Mouse (Mus musculus): ENCODE data around the gene Asb16.

Gene Asb16

DNA sequence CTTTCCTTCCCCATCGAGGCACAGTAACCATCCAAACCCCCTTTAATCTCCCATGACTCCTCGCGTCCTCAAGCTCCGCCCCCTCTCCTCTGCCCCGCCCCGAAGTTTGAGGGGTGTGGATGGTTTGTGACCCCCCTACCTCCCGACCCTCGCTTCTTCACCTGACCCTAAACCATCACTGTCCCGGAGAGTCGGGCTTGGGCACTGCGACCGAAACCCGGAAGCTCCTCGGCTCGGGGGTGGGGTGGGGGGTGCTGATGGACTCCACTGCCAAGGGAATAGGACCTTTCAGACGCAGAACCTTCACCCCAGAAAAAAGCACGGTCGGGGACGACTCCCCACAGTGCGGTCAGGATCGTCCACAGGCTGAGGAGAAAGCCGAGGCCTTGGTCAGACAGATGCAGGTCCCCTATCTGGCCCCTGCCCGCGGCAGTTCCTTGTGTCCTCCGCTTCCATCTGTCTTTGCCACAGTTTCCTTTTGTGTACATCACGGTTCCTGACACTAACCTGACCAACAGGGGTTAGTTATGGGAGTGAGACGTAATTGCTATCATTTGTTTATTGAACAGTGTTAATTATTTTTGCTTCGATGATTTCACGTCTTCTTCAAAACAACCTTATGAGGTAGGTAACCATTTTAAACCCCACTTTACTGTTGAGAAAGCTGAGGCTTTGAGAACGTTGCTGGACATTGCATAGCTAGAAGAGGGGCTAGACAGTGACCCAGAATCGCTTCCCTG, 16.7 kb downstream of the Asb16 start:
- DNase-seq (ENCODE audit: low read depth in 2 of 2, low spot score in 2 of 2): no peak

GRCm38 (mm10) chr11:102287485-102287884, 18.9 kb downstream of the Asb16 start:
- no peak for DNase-seq (ENCODE audit: low read depth in 2 of 2, low spot score in 2 of 2)

GRCm38 (mm10) chr11:102288027-102288804, 19.7 kb downstream of the Asb16 start:
- no peak for DNase-seq (ENCODE audit: low read depth in 2 of 2, low spot score in 2 of 2)

GRCm38 (mm10) chr11:102288913-102289312, 20.4 kb downstream of the Asb16 start:
- no peak for DNase-seq (ENCODE audit: low read depth in 2 of 2, low spot score in 2 of 2)

- DNase-seq (ENCODE audit: low read depth in 2 of 2, low spot score in 2 of 2): no peak
Observed at GRCm38 (mm10) chr11:102289511-102290100, 21.1 kb downstream of the Asb16 start.

DNA sequence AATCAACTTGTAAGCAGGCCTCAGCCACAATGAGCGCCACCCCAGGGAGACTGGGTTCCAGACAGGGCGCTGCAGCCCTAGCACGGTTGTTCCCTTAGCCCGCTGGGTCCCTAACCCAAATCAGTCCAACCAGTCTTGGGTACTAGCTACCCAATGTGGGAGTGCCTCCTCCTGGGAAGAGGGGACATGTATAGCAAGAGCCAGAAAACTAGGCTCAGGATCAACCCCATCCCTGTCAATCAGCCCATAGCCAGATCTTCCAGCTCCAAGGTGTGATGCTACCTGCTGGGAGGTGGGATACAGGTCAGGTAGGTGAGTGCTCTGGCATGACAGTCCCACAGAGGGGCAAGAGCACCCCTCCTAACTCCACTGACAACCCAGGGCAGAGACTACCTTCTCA, 21.6 kb downstream of the Asb16 start:
- no peak for DNase-seq (ENCODE audit: low read depth in 2 of 2, low spot score in 2 of 2)

DNA sequence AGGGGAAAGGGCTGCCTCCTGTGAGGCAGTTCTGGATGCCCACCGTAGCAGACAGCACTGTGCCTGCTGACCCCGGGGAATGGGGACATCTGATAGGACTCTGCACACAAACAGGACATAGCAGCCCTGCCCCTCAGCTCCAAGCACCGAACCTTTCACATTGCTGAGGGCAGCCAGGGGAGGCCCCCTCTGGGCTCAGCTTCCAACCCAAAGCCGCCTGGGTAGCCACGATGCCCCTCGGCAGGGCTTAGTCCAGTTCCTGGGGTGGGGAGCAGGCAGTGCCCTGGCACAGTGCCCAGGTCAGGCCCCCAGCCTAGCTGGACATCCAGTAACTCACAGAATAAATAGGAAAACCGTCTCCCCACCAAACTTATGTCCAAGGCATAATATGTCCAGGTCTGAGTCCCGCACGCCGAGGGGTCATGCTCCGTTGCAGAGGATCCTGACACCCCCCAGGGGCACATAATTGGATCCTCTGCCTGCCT, 22.6 kb downstream of the Asb16 start:
- no peak for DNase-seq (ENCODE audit: low read depth in 2 of 2, low spot score in 2 of 2)

GRCm38 (mm10) chr11:102293971-102294370, 25.4 kb downstream of the Asb16 start:
- DNase-seq (ENCODE audit: low read depth in 2 of 2, low spot score in 2 of 2): no peak

GRCm38 (mm10) chr11:102294416-102294815, 25.9 kb downstream of the Asb16 start:
- DNase-seq (ENCODE audit: low read depth in 2 of 2, low spot score in 2 of 2): no peak

DNA sequence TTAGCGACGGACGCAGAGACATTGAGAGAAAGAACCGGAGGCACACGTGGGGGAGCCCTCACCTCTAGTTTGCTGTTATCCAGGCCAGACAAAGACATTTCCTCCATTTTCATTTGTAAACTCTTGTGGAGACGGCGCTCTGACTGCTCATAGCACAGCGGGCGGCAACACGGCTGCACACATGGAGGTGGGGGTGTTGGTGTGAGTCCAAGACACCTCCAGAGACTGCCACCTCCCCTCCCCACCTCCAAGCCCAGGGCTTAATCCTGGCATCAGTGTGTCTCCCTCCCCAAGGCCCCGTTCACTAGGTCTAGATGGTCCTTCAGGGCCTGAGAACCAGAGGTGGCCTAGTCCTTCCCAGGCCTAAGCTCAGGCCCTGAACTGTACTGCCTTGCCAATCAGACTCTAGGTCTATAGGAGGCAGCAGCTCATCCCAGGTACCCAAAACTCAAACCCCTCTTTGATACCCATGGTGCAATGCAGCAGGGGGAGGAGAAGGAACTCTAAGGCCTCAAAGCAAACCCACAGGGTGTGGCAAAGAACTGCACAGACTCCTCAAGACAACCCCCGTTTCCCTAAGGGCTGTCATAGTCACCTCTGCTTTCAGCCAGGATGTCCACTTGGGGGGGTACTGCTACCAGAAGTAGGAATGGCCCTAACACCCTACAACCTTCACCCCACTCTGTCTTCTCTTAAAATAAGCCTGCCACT, 26.5 kb downstream of the Asb16 start:
- DNase-seq (ENCODE audit: low read depth in 2 of 2, low spot score in 2 of 2): no peak

GRCm38 (mm10) chr11:102295598-102296471, 27.3 kb downstream of the Asb16 start:
- peak; percentile 65 to 75 for DNase-seq (ENCODE audit: low read depth in 2 of 2, low spot score in 2 of 2)

GRCm38 (mm10) chr11:102296491-102297472, 28.2 kb downstream of the Asb16 start, which contains the start of gene Atxn7l3:
Gene Atxn7l3 (minus strand): TSS chr11:102296631.
- peak; percentile 95 to 96 for DNase-seq (ENCODE audit: low read depth in 2 of 2, low spot score in 2 of 2)

DNA sequence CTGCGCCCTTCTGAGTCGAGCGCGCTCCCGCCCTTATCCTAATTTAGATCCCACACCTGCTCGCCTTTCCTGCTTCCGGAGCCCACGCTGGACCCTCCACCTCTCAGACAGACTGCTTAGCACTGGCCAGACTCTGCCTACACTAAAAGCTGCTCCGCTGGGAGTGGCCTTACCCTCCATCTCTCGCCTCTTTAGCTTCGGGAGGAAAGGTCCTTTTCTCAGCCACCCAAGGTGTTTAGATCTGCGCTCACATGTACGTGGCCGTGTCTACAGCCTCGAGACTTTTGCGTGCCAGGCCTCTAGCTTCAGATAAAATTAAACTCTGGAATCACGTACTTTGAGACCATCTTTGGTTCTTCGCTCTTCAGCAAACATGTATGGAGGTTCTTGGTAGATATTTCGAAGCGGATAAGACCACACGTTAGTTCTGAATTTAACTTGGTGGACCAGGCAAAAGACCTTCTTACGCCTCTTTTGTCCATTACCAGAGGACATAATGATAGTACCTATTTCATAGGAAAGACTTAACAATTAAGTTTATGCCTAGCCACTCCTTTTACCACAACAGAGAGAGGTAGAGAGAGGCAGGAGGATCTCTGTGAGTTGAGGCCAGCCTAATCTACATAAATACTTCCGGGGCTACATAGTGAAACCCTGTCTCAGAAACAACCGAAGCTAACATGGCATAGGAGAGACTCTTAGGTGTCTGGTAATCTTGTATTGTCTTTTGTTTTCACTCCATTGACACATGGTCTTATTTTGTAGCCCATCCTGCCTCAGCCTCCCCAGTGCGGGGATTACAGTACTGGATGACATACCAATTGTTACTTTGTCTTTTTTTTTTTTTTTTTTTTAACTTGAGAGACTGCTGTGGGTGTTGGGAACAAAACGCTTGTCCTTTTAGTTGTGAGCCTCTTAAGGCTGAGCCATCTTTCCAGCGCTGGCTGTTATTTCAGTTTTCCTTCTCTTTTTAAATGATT, 29.3 kb downstream of the Asb16 start:
- peak in 1 of 2 experiments; percentile 28 for DNase-seq (ENCODE audit: low read depth in 2 of 2, low spot score in 2 of 2)

DNA sequence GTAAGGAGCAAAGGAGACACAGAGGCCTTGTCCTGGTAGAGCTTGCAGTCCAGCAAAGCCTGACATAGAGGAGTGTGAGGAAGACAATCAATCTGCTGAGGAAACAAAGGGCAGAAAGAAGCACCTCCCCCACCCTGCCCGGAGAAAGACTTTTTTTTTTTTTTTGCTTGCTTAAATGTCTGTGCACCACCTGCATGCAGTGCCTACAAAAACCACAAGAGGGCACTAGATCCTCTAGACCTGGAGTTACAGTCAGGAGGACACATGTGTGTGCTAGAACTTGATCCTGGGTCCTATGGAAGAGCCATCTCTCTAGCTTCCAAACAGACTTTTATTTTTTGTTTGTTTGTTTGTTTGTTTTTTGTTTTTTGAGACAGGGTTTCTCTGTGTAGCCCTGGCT, 31.3 kb downstream of the Asb16 start:
- DNase-seq (ENCODE audit: low read depth in 2 of 2, low spot score in 2 of 2): peak; percentile 60 to 79

DNA sequence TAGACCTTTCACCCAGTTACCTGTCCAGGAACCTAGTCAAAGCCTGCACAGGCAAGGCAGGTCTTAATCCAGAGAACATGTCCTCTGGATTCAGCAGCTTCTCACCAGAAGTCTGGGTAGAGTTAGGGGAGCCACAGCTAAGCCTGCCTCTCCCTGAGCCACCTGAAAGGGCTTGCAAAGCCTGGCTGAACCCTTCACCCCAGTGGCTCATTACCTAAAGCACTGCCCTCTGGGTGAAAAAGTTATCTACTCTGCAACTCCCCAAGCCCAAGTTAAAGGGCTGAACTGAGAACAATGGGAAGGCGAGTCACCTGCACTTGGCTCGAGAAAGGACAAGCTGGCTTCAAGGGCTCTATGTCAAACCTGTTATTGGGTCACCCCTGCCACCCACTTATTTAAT, 35.6 kb downstream of the Asb16 start:
- DNase-seq (ENCODE audit: low read depth in 2 of 2, low spot score in 2 of 2): no peak

GRCm38 (mm10) chr11:102305359-102305758, 36.8 kb downstream of the Asb16 start:
- DNase-seq (ENCODE audit: low read depth in 2 of 2, low spot score in 2 of 2): no peak

GRCm38 (mm10) chr11:102308104-102308503, 39.6 kb downstream of the Asb16 start:
- DNase-seq (ENCODE audit: low read depth in 2 of 2, low spot score in 2 of 2): no peak

DNA sequence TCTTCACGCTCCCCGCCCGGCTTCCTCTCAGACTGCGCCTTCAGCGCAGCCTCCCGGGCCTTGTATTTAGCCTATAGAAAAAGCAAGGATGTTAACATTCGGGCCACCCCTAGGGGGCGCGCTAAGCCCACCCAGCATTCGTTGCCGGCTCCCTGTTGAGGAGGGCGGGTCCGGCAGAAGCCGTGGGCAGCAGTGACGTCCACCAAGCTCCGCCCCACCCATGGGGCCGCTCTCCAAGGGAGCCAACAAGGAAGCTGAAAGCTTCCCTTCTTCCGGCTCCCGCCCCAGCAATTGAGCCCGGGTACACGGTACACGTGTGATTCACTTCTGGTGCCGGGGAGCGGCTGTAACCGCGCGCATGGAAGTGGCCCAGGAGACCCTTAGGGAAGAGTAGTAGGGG, 40.4 kb downstream of the Asb16 start:
- peak; percentile 97 for DNase-seq (ENCODE audit: low read depth in 2 of 2, low spot score in 2 of 2)
